Mouse (Mus musculus): Measurements from ENCODE around the gene Mrpl34.
A peak's percentile ranks its signal among the peaks of the same experiment; 100 is the strongest.
"Not testable (repeated sequence)": the region's sequence is repeated elsewhere in the genome, so short reads cannot be mapped to it uniquely, and the experiment has no call there.

The Mrpl34 gene

GRCm38 (mm10) chr8:71464513-71465500 lies at the start of gene Mrpl34:
TSS of gene Mrpl34 (plus strand) at chr8:71464959.
- peak; percentile 97 for DNase-seq (ENCODE audit: low spot score in 2 of 2)

GRCm38 (mm10) chr8:71422121-71422520 lies 42.6 kb upstream of the Mrpl34 start:
- no peak for DNase-seq (ENCODE audit: low spot score in 2 of 2)

GRCm38 (mm10) chr8:71432935-71433334 lies 31.8 kb upstream of the Mrpl34 start:
- DNase-seq (ENCODE audit: low spot score in 2 of 2): not testable (repeated sequence)

GRCm38 (mm10) chr8:71437041-71437440 lies 27.7 kb upstream of the Mrpl34 start:
- DNase-seq (ENCODE audit: low spot score in 2 of 2): no peak

- DNase-seq (ENCODE audit: low spot score in 2 of 2): peak; percentile 52 to 69
Observed at GRCm38 (mm10) chr8:71441404-71441803, 23.4 kb upstream of the Mrpl34 start.

GRCm38 (mm10) chr8:71445096-71445495 lies 19.7 kb upstream of the Mrpl34 start:
- DNase-seq (ENCODE audit: low spot score in 2 of 2): no peak

GRCm38 (mm10) chr8:71451337-71451736 lies 13.4 kb upstream of the Mrpl34 start:
- no peak for DNase-seq (ENCODE audit: low spot score in 2 of 2)

GRCm38 (mm10) chr8:71451777-71452176 lies 13.0 kb upstream of the Mrpl34 start:
- DNase-seq (ENCODE audit: low spot score in 2 of 2): no peak

GRCm38 (mm10) chr8:71452669-71453068 lies 12.1 kb upstream of the Mrpl34 start:
- DNase-seq (ENCODE audit: low spot score in 2 of 2): no peak

GRCm38 (mm10) chr8:71454668-71455067 lies 10.1 kb upstream of the Mrpl34 start:
- DNase-seq (ENCODE audit: low spot score in 2 of 2): no peak

- DNase-seq (ENCODE audit: low spot score in 2 of 2): no peak
Observed at GRCm38 (mm10) chr8:71456906-71457305, 7.9 kb upstream of the Mrpl34 start.

- DNase-seq (ENCODE audit: low spot score in 2 of 2): peak in 1 of 2 experiments; percentile 19
Observed at GRCm38 (mm10) chr8:71457659-71458270, 7.0 kb upstream of the Mrpl34 start.

- no peak for DNase-seq (ENCODE audit: low spot score in 2 of 2)
Observed at GRCm38 (mm10) chr8:71460716-71461115, 4.0 kb upstream of the Mrpl34 start.

- no peak for DNase-seq (ENCODE audit: low spot score in 2 of 2)
Observed at GRCm38 (mm10) chr8:71461152-71461840, 3.5 kb upstream of the Mrpl34 start.

- DNase-seq (ENCODE audit: low spot score in 2 of 2): no peak
Observed at GRCm38 (mm10) chr8:71462191-71462590, 2.6 kb upstream of the Mrpl34 start.

GRCm38 (mm10) chr8:71462786-71463185 lies 2.0 kb upstream of the Mrpl34 start:
- DNase-seq (ENCODE audit: low spot score in 2 of 2): peak in 1 of 2 experiments; percentile 68

GRCm38 (mm10) chr8:71463188-71464033 lies 1.3 kb upstream of the Mrpl34 start, which contains the start of gene Abhd8:
TSS of gene Abhd8 (minus strand) at chr8:71463655.
- peak; percentile 98 to 99 for DNase-seq (ENCODE audit: low spot score in 2 of 2)

- no peak for DNase-seq (ENCODE audit: low spot score in 2 of 2)
Observed at GRCm38 (mm10) chr8:71465733-71466132, 974 bp downstream of the Mrpl34 start.

GRCm38 (mm10) chr8:71466198-71466597 lies 1.4 kb downstream of the Mrpl34 start:
- DNase-seq (ENCODE audit: low spot score in 2 of 2): no peak

GRCm38 (mm10) chr8:71467201-71467600 lies 2.4 kb downstream of the Mrpl34 start:
- DNase-seq (ENCODE audit: low spot score in 2 of 2): no peak

GRCm38 (mm10) chr8:71468001-71468400 lies 3.2 kb downstream of the Mrpl34 start:
- no peak for DNase-seq (ENCODE audit: low spot score in 2 of 2)
